Mouse (Mus musculus) liver, embryonic 16.5 days (tissue): ENCODE measurements around the gene Mcat. TPM values are rescaled to one million over a fixed set of nuclear protein-coding genes. Genes with fewer than 3 reads are reported as not detected.

ENCODE experiments used
- ATAC-seq: fragments of 200-750 bp; cut with Nextera tagmentation; 2 replicates; pipeline ENCODE4 v1.8.0; 2017; ENCODE audit warnings: low read depth, mild to moderate bottlenecking, moderate number of reproducible peaks, moderate library complexity
- H3K27ac ChIP-seq: fragments of 300-500 bp; sonication (generic); 2 replicates; pipeline ENCODE4 v1.5.1; 2014; ENCODE audit warnings: mild to moderate bottlenecking, low read length
- H3K27me3 ChIP-seq: fragments of 300-500 bp; sonication (generic); 2 replicates; pipeline ENCODE4 v1.6.1; 2014; ENCODE audit warnings: low read depth, low read length, mixed read lengths; ENCODE audit not compliant: control insufficient read depth, insufficient read depth
- H3K36me3 ChIP-seq: fragments of 300-500 bp; sonication (generic); 2 replicates; pipeline ENCODE4 v1.6.1; 2014; ENCODE audit warnings: mild to moderate bottlenecking; ENCODE audit not compliant: control insufficient read depth, insufficient read depth
- H3K4me1 ChIP-seq: fragments of 300-500 bp; sonication (generic); 2 replicates; pipeline ENCODE4 v1.6.1; 2014; ENCODE audit warnings: low read depth, low read length, mixed read lengths; ENCODE audit not compliant: control insufficient read depth
- H3K4me2 ChIP-seq: fragments of 300-500 bp; sonication (generic); 2 replicates; pipeline ENCODE4 v1.6.1; 2014; ENCODE audit warnings: low read depth, low read length, mixed read lengths
- H3K4me3 ChIP-seq: fragments of 300-500 bp; sonication (generic); 2 replicates; pipeline ENCODE4 v1.5.1; 2014; ENCODE audit warnings: low read depth, mild to moderate bottlenecking, low read length
- H3K9ac ChIP-seq: fragments of 300-500 bp; sonication (generic); 2 replicates; pipeline ENCODE4 v1.6.1; 2014; ENCODE audit warnings: low read depth, low read length
- H3K9me3 ChIP-seq: fragments of 300-500 bp; sonication (generic); replicated peaks from 2 replicates; pipeline ENCODE4 v1.6.1; 2016; ENCODE audit warnings: low read length; ENCODE audit not compliant: control insufficient read depth
- WGBS: fragments of 180-500 bp; shearing (Covaris S2); extraction: QIAGEN DNeasy Blood & Tissue Kit; methylation state at CpG from one replicate; pipeline ENCODE4 v1.1.7; 2014; ENCODE audit not compliant: insufficient replicate concordance; 5-methylcytosine and 5-hydroxymethylcytosine counted together
- polyA plus RNA-seq: library from polyadenylated mRNA; unstranded; fragments of >200 nt; fragmentation: Nextera tagmentation; extraction: Ambion mirVana; gene quantifications from 2 replicates; pipeline ENCODE4 v1.2.1, GENCODE M21; 2015

Mcat gene
- polyA plus RNA-seq, 1 experiment from 2014 or later = 13.1 TPM

DNA sequence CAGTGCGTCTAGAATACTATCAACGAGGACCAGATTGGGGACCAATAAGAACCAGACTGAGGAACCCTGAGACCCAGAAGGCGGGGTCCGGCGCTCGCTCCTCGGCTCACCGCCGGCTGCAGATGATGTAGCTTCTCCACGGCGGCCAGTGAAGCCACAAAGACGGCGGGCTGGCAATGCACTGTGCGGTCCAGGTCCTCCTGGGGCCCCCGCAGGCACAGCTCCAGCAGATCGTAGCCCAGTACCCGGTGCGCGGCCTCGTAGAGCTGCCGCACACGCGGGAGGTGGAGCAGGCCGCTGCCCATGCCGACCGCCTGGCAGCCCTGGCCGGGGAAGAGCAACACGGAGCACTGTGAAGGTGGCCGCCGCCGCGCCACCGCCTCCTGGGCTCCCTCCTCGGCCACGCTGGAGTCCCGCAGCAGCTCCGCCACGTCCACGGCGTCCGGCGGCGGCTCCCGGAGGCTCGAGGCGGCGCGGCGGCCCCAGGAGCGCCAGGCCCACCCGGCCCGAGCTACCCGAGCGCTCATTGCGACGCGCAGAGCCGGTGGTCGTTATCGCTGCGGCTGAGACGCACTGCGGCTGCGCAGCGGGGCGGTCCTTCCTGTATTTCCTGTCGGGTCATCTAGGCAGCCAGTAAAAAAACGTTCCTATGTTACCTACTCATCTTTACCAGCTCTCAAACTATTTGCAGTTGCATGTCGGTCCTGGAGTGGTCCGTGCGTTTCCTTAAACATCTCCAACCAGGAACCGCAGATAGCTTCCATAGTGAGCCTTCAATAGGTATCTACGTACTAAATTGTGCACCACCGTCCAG is 8.2 kb downstream of the Mcat start:
- peak overlapping the region; percentile 94 for H3K4me2 ChIP-seq
- WGBS = under 1% methylated on average over 72 of the region's 74 CpGs
- peak overlapping the region; percentile 93 for H3K9ac ChIP-seq
- no peaks in the 10 kb centered on the region for H3K27me3 ChIP-seq
- peaks cover 7% of the 10 kb centered on the region for H3K4me1 ChIP-seq
- H3K9me3 ChIP-seq = no peaks in the 10 kb centered on the region
- H3K27ac ChIP-seq = peak overlapping the region; percentile 87
- no peaks in the 10 kb centered on the region for H3K36me3 ChIP-seq
- H3K4me3 ChIP-seq = peak overlapping the region; percentile 90
- ATAC-seq = peak; percentile 89

DNA sequence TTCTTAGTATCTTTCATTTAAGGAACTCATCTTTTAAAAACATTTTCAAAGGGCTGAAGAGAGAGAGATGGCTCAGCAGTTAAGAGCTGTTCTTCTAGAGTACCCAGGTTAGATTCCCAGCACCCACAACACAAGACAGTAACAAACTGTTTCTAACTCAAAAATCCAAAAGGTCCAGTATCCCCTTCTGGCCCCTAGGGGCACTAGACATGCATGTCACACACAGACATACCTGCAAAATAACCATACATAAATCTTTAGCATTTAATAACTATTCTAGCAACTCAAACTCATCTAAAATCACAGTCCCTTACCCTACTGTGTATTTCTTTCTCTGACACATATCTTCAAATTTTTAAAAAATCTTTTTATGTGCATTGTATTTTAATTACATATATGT is 9.8 kb downstream of the Mcat start:
- no peak overlapping the region for H3K4me3 ChIP-seq
- no peak overlapping the region for H3K27ac ChIP-seq
- H3K4me2 ChIP-seq = no peak overlapping the region
- no peaks in the 10 kb centered on the region for H3K27me3 ChIP-seq
- no peak overlapping the region for H3K9ac ChIP-seq
- H3K4me1 ChIP-seq = peaks cover 7% of the 10 kb centered on the region
- H3K9me3 ChIP-seq = no peaks in the 10 kb centered on the region
- H3K36me3 ChIP-seq = no peaks in the 10 kb centered on the region; the same call in 1 of the 2 replicates
- ATAC-seq = no peak

DNA sequence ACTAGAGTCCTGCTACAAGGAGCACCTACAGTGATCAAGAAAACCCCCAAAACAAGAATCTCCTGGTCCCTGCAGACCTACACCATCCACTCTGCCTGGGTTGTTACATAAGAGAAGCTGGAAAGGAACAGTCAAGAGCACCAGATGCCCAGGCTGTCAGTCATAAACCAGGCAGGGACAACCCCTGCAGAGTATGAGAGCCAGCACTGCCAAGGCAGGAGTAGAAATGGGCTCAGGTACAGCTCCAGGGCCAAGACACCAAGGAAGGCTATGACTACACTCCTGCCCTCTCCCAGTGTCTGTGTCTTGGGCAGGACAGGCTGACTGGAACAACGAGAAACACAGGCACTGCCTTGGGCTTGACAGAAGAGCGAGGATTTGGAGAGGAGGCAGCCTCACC is 13.4 kb downstream of the Mcat start:
- H3K9ac ChIP-seq = no peak overlapping the region
- no peaks in the 10 kb centered on the region for H3K27me3 ChIP-seq
- H3K4me2 ChIP-seq = no peak overlapping the region
- peaks cover 5% of the 10 kb centered on the region for H3K4me1 ChIP-seq
- H3K27ac ChIP-seq = no peak overlapping the region
- H3K4me3 ChIP-seq = no peak overlapping the region
- H3K36me3 ChIP-seq = peaks cover 10% of the 10 kb centered on the region
- no peak for ATAC-seq
- H3K9me3 ChIP-seq = no peaks in the 10 kb centered on the region
- 79% methylated on average over 2 of the region's 2 CpGs for WGBS

DNA sequence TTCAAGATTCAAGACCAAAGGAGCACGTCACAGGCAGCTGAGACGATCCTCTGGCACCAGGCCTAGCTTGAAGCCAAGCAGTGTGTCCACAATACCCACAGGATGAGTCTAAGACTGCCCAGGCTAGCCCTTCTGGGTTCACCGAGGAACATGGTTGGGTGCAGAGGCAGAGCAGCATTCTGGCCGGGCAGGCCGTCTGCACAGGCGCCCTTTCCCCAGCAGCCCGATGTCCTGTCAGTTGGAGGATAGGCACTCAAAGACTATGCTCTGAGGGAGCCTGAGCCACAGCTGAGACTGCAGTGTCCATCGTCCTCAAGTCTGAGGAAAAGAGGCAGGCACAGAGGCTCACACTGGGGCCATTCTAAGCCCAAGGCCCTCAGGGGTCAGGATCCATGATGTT is 16.4 kb downstream of the Mcat start:
- WGBS = 84% methylated on average over 8 of the region's 8 CpGs
- Histone ChIP-seq H3K4me3 (no peak overlapping the region), H3K36me3 (peaks cover 10% of the 10 kb centered on the region), H3K27ac (no peak overlapping the region), H3K4me1 (no peaks in the 10 kb centered on the region), H3K27me3 (no peaks in the 10 kb centered on the region), H3K4me2 (no peak overlapping the region), H3K9ac (no peak overlapping the region), H3K9me3 (no peaks in the 10 kb centered on the region)
- ATAC-seq = no peak

GRCm38 (mm10) chr15:83546029-83546428 is 17.6 kb downstream of the Mcat start:
- Histone ChIP-seq H3K4me3 (no peak overlapping the region), H3K9ac (no peak overlapping the region), H3K27me3 (no peaks in the 10 kb centered on the region), H3K27ac (no peak overlapping the region), H3K4me2 (no peak overlapping the region), H3K9me3 (no peaks in the 10 kb centered on the region), H3K4me1 (no peaks in the 10 kb centered on the region), H3K36me3 (peaks cover 10% of the 10 kb centered on the region)
- 75% methylated on average over 7 of the region's 7 CpGs for WGBS
- no peak for ATAC-seq

DNA sequence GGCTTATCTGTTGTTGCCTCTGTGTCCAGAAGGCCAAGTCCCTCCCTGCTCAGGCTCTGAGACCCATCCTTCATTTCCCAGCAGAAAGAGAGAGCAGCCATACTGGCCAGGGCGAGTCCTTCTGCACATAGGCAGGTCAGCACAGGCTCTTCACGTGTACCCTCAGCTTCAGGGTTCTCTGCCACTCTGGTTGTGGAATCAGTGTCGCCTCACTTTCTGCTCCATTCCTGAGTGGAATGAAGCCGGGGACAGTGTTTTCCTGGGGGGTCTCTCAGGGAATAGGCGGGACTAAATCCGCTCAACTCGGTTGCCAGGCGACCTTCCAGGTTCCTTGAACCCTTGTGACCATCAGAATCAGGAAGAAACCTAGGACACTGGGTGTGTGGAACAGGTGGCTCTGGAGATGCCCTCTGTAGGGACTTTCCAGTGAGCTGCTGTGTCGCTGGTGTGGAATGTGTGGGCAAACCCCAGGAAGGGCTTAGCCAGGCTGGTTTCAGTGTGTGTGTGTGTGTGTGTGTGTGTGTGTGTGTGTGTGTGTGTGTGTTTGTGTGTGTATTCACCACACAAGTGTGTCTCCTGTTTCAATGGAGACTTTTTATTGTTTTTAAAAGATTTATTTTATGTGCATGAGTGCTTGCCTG is 21.8 kb downstream of the Mcat start:
- Histone ChIP-seq H3K27ac (no peak overlapping the region), H3K4me2 (no peak overlapping the region), H3K27me3 (no peaks in the 10 kb centered on the region), H3K36me3 (peaks cover 2% of the 10 kb centered on the region; the same call in 1 of the 2 replicates), H3K9ac (no peak overlapping the region), H3K4me1 (no peaks in the 10 kb centered on the region), H3K9me3 (no peaks in the 10 kb centered on the region), H3K4me3 (no peak overlapping the region)
- ATAC-seq = no peak
- 62% methylated on average over 9 of the region's 9 CpGs for WGBS

- H3K36me3 ChIP-seq = no peaks in the 10 kb centered on the region
- ATAC-seq = 0 out of 2 replicates have a peak, but pooled peaks have one; percentile 19
- WGBS = 34% methylated on average over 4 of the region's 4 CpGs
- H3K4me1 ChIP-seq = no peaks in the 10 kb centered on the region
- no peak overlapping the region for H3K4me3 ChIP-seq
- H3K9me3 ChIP-seq = no peaks in the 10 kb centered on the region
- no peak overlapping the region for H3K9ac ChIP-seq
- H3K27me3 ChIP-seq = no peaks in the 10 kb centered on the region
- no peak overlapping the region for H3K4me2 ChIP-seq
- H3K27ac ChIP-seq = no peak overlapping the region
These were observed 23.7 kb downstream of the Mcat start for GRCm38 (mm10) chr15:83539905-83540304.

GRCm38 (mm10) chr15:83538855-83539254 is 24.7 kb downstream of the Mcat start:
- no peak for ATAC-seq
- no peaks in the 10 kb centered on the region for H3K4me1 ChIP-seq
- WGBS = 77% methylated on average over 2 of the region's 2 CpGs
- H3K9ac ChIP-seq = no peak overlapping the region
- no peaks in the 10 kb centered on the region for H3K27me3 ChIP-seq
- no peak overlapping the region for H3K4me2 ChIP-seq
- no peaks in the 10 kb centered on the region for H3K36me3 ChIP-seq
- no peaks in the 10 kb centered on the region for H3K9me3 ChIP-seq
- H3K4me3 ChIP-seq = no peak overlapping the region
- no peak overlapping the region for H3K27ac ChIP-seq

DNA sequence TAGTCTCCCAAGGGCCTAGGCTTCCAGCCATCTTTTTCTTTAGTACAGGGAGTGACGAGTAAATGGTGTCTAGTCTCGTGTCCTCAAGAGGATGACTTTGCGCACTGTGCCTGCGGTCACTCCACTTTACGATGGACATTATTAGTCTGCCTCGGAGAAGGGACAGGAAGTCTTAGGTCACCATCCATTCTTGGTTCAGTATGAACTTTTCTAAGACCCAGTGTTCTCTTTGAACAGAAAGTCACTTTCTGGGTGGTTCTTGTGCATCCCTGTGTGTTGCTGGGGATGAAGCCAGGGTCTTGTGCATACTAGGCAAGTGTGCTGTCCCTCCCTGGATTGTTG is 27.7 kb downstream of the Mcat start:
- H3K4me1 ChIP-seq = no peaks in the 10 kb centered on the region
- 67% methylated on average over 6 of the region's 6 CpGs for WGBS

More for the DNA sequence above, 27.7 kb downstream of the Mcat start:
- H3K9me3 ChIP-seq = no peaks in the 10 kb centered on the region
- no peak overlapping the region for H3K4me2 ChIP-seq
- H3K9ac ChIP-seq = no peak overlapping the region
- H3K27me3 ChIP-seq = peaks cover 3% of the 10 kb centered on the region; the same call in 1 of the 2 replicates
- H3K4me3 ChIP-seq = no peak overlapping the region
- no peaks in the 10 kb centered on the region for H3K36me3 ChIP-seq
- ATAC-seq = no peak
- no peak overlapping the region for H3K27ac ChIP-seq
